Mouse (Mus musculus) midbrain, embryonic 11.5 days (tissue): ENCODE results near the gene Slc25a39. TPM values are rescaled to one million over a fixed set of nuclear protein-coding genes. Genes with fewer than 3 reads are reported as not detected.
"Not testable (repeated sequence)": the region's sequence is repeated elsewhere in the genome, so short reads cannot be mapped to it uniquely, and the experiment has no call there.

Source experiments
- ATAC-seq: fragments of 200-750 bp; cut with Nextera tagmentation; 2 replicates; pipeline ENCODE4 v1.8.0; 2017; ENCODE audit warnings: moderate TSS enrichment, moderate library complexity; ENCODE audit not compliant: low FRiP score
- DNase-seq: peaks from one replicate; pipeline ENCODE4 v3.0.0; 2015; ENCODE audit warnings: low spot score; ENCODE audit errors: missing footprints
- H3K27ac ChIP-seq: fragments of 300-500 bp; sonication (generic); 2 replicates; pipeline ENCODE4 v1.5.1; 2014; ENCODE audit warnings: low read depth, low read length
- H3K27me3 ChIP-seq: fragments of 300-500 bp; sonication (generic); 2 replicates; pipeline ENCODE4 v1.6.1; 2014; ENCODE audit warnings: mild to moderate bottlenecking, low read length, moderate library complexity, mixed read lengths; ENCODE audit not compliant: control insufficient read depth, insufficient read depth
- H3K36me3 ChIP-seq: fragments of 300-500 bp; sonication (generic); 2 replicates; pipeline ENCODE4 v1.6.1; 2014; ENCODE audit warnings: mild to moderate bottlenecking, low read length, moderate library complexity, mixed read lengths; ENCODE audit not compliant: control insufficient read depth, insufficient read depth
- H3K4me1 ChIP-seq: fragments of 300-500 bp; sonication (generic); 2 replicates; pipeline ENCODE4 v1.6.1; 2014; ENCODE audit warnings: low read length; ENCODE audit not compliant: control insufficient read depth, insufficient read depth
- H3K4me2 ChIP-seq: fragments of 300-500 bp; sonication (generic); 2 replicates; pipeline ENCODE4 v1.6.1; 2014; ENCODE audit warnings: mild to moderate bottlenecking, moderate library complexity
- H3K4me3 ChIP-seq: fragments of 300-500 bp; sonication (generic); 2 replicates; pipeline ENCODE4 v1.5.1; 2014; ENCODE audit warnings: low read depth, low read length
- H3K9ac ChIP-seq: fragments of 300-500 bp; sonication (generic); 2 replicates; pipeline ENCODE4 v1.6.1; 2014; ENCODE audit warnings: low read length
- H3K9me3 ChIP-seq: fragments of 300-500 bp; sonication (generic); 2 replicates; pipeline ENCODE4 v1.6.1; 2016; ENCODE audit warnings: low read length; ENCODE audit not compliant: control insufficient read depth
- WGBS: fragments of 180-500 bp; shearing (Covaris S2); extraction: QIAGEN DNeasy Blood & Tissue Kit; methylation state at CpG from one replicate; pipeline ENCODE4 v1.1.7; 2014; 5-methylcytosine and 5-hydroxymethylcytosine counted together
- polyA plus RNA-seq: library from polyadenylated mRNA; unstranded; fragments of >200 nt; fragmentation: Nextera tagmentation; extraction: Ambion mirVana; gene quantifications from 2 replicates; pipeline ENCODE4 v1.2.1, GENCODE M21; 2014

Slc25a39 gene
- polyA plus RNA-seq, 1 experiment from 2014 or later, result 193 TPM

GRCm38 (mm10) chr11:102373646-102374045 is 34.1 kb downstream of the Slc25a39 start:
- no peak overlapping the region for H3K27ac ChIP-seq
- DNase-seq (peak; percentile 28), ATAC-seq (no peak)
- H3K4me2 ChIP-seq, result no peak overlapping the region
- H3K4me1 ChIP-seq, result peaks cover 16% of the 10 kb centered on the region
- no peak overlapping the region for H3K4me3 ChIP-seq
- H3K9ac ChIP-seq, result no peak overlapping the region
- WGBS, result 27% methylated on average over 2 of the region's 2 CpGs
- no peaks in the 10 kb centered on the region for H3K9me3 ChIP-seq
- H3K27me3 ChIP-seq, result 0 out of 2 replicates have a peak, but pooled peaks cover 2% of the 10 kb centered on the region
- no peaks in the 10 kb centered on the region for H3K36me3 ChIP-seq

- no peak overlapping the region for H3K4me2 ChIP-seq
- 31% methylated on average over 14 of the region's 14 CpGs for WGBS
Measured at GRCm38 (mm10) chr11:102372936-102373335, 34.8 kb downstream of the Slc25a39 start.

GRCm38 (mm10) chr11:102371926-102372685 is 35.6 kb downstream of the Slc25a39 start:
- 86% methylated on average over 12 of the region's 12 CpGs for WGBS

More at GRCm38 (mm10) chr11:102372936-102373335, 34.8 kb downstream of the Slc25a39 start:
- DNase-seq (no peak), ATAC-seq (no peak)
- Histone ChIP-seq H3K27ac (no peak overlapping the region), H3K9me3 (no peaks in the 10 kb centered on the region), H3K4me3 (no peak overlapping the region), H3K27me3 (0 out of 2 replicates have a peak, but pooled peaks cover 2% of the 10 kb centered on the region), H3K9ac (no peak overlapping the region), H3K4me1 (peaks cover 16% of the 10 kb centered on the region), H3K36me3 (no peaks in the 10 kb centered on the region)

GRCm38 (mm10) chr11:102370285-102370684 is 37.5 kb downstream of the Slc25a39 start:
- Histone ChIP-seq H3K27me3 (0 out of 2 replicates have a peak, but pooled peaks cover 2% of the 10 kb centered on the region), H3K4me1 (peaks cover 3% of the 10 kb centered on the region; the same call in 1 of the 2 replicates), H3K4me3 (no peak overlapping the region), H3K9ac (no peak overlapping the region), H3K4me2 (no peak overlapping the region), H3K9me3 (no peaks in the 10 kb centered on the region), H3K27ac (no peak overlapping the region), H3K36me3 (no peaks in the 10 kb centered on the region)
- DNase-seq, result no peak
- no peak for ATAC-seq
- 60% methylated on average over 7 of the region's 7 CpGs for WGBS

More at GRCm38 (mm10) chr11:102371926-102372685, 35.6 kb downstream of the Slc25a39 start:
- Histone ChIP-seq H3K9ac (no peak overlapping the region), H3K27me3 (0 out of 2 replicates have a peak, but pooled peaks cover 2% of the 10 kb centered on the region), H3K9me3 (no peaks in the 10 kb centered on the region), H3K4me2 (no peak overlapping the region), H3K27ac (no peak overlapping the region), H3K4me3 (no peak overlapping the region), H3K4me1 (peaks cover 16% of the 10 kb centered on the region), H3K36me3 (no peaks in the 10 kb centered on the region)
- ATAC-seq (no peak), DNase-seq (no peak)

- no peak overlapping the region for H3K4me3 ChIP-seq
- H3K27ac ChIP-seq, result no peak overlapping the region
- ATAC-seq (no peak), DNase-seq (no peak)
- H3K4me1 ChIP-seq, result no peaks in the 10 kb centered on the region
- 0 out of 2 replicates have a peak, but pooled peaks cover 2% of the 10 kb centered on the region for H3K27me3 ChIP-seq
- H3K9ac ChIP-seq, result no peak overlapping the region
- no peaks in the 10 kb centered on the region for H3K9me3 ChIP-seq
- WGBS, result 75% methylated on average over 4 of the region's 4 CpGs
- no peaks in the 10 kb centered on the region for H3K36me3 ChIP-seq
- no peak overlapping the region for H3K4me2 ChIP-seq
Measured at GRCm38 (mm10) chr11:102369263-102369662, 38.5 kb downstream of the Slc25a39 start.

- Histone ChIP-seq H3K36me3 (no peaks in the 10 kb centered on the region), H3K9me3 (no peaks in the 10 kb centered on the region), H3K4me3 (no peak overlapping the region), H3K27me3 (no peaks in the 10 kb centered on the region), H3K4me1 (no peaks in the 10 kb centered on the region), H3K4me2 (no peak overlapping the region), H3K9ac (no peak overlapping the region), H3K27ac (no peak overlapping the region)
- no peak for ATAC-seq
- WGBS, result 84% methylated on average over 5 of the region's 5 CpGs
- no peak for DNase-seq
Measured at GRCm38 (mm10) chr11:102368347-102368746, 39.4 kb downstream of the Slc25a39 start.

GRCm38 (mm10) chr11:102367504-102368280 is 40.1 kb downstream of the Slc25a39 start:
- H3K27me3 ChIP-seq, result no peaks in the 10 kb centered on the region
- DNase-seq, result no peak
- no peaks in the 10 kb centered on the region for H3K36me3 ChIP-seq
- no peaks in the 10 kb centered on the region for H3K4me1 ChIP-seq
- H3K27ac ChIP-seq, result no peak overlapping the region
- no peak overlapping the region for H3K9ac ChIP-seq
- 81% methylated on average over 9 of the region's 9 CpGs for WGBS
- H3K9me3 ChIP-seq, result no peaks in the 10 kb centered on the region
- no peak overlapping the region for H3K4me2 ChIP-seq
- no peak overlapping the region for H3K4me3 ChIP-seq
- ATAC-seq, result no peak

- DNase-seq, ATAC-seq, H3K4me3 ChIP-seq, H3K27me3 ChIP-seq, H3K9me3 ChIP-seq, H3K36me3 ChIP-seq, H3K4me1 ChIP-seq, H3K9ac ChIP-seq, H3K4me2 ChIP-seq: not testable (repeated sequence)
- H3K27ac ChIP-seq, result peak within 1 kb of the TSS; percentile 12; the same call in 1 of the 2 replicates
- 84% methylated on average over 8 of the region's 8 CpGs for WGBS
Measured at GRCm38 (mm10) chr11:102366103-102366502, 41.6 kb downstream of the Slc25a39 start, which contains the start of gene Slc4a1. Gene Slc4a1, minus strand, starts transcription at chr11:102366203.

GRCm38 (mm10) chr11:102365699-102366098 is 42.0 kb downstream of the Slc25a39 start:
- H3K4me3 ChIP-seq, result no peak overlapping the region
- 56% methylated on average over 4 of the region's 4 CpGs for WGBS
- H3K4me2 ChIP-seq, result no peak overlapping the region
- no peak overlapping the region for H3K9ac ChIP-seq
- H3K4me1 ChIP-seq, result no peaks in the 10 kb centered on the region
- H3K9me3 ChIP-seq, result no peaks in the 10 kb centered on the region
- no peaks in the 10 kb centered on the region for H3K27me3 ChIP-seq
- DNase-seq (no peak), ATAC-seq (no peak)
- no peaks in the 10 kb centered on the region for H3K36me3 ChIP-seq
- peak overlapping the region; percentile 12; the same call in 1 of the 2 replicates for H3K27ac ChIP-seq
